Mouse (Mus musculus): ENCODE results near the gene Atxn7. TPM values are rescaled to one million over a fixed set of nuclear protein-coding genes. Genes with fewer than 3 reads are reported as not detected.
A peak's percentile ranks its signal among the peaks of the same experiment; 100 is the strongest.

Atxn7 gene
- polyA plus RNA-seq, 1 experiment from 2014 or later: 3.5 TPM

GRCm38 (mm10) chr14:14104930-14105318 is 143.7 kb downstream of the Atxn7 start:
- DNase-seq (ENCODE audit: low spot score): no peak

GRCm38 (mm10) chr14:14110710-14111109 is 149.5 kb downstream of the Atxn7 start:
- H3K27ac ChIP-seq (ENCODE audit: low read depth, low read length): no peak overlapping the region
- peaks cover 77% of the 10 kb centered on the region for H3K36me3 ChIP-seq (ENCODE audit: control insufficient read depth, insufficient read depth, low read length)
- H3K4me1 ChIP-seq (ENCODE audit: control insufficient read depth, insufficient read depth, low read length): no peaks in the 10 kb centered on the region
- H3K9me3 ChIP-seq (replicated peaks; ENCODE audit: control insufficient read depth, low read length): no peaks in the 10 kb centered on the region
- DNase-seq (ENCODE audit: low spot score) (no peak), ATAC-seq (no peak)
- H3K4me2 ChIP-seq (ENCODE audit: low read length): no peak overlapping the region
- no peak overlapping the region for H3K4me3 ChIP-seq (ENCODE audit: low read depth, low read length)
- no peak overlapping the region for H3K9ac ChIP-seq (ENCODE audit: low read length)
- H3K27me3 ChIP-seq (replicated peaks; ENCODE audit: control insufficient read depth, insufficient read depth, low read length): no peaks in the 10 kb centered on the region
- WGBS: 76% methylated on average over 4 of the region's 4 CpGs

More at GRCm38 (mm10) chr14:14104930-14105318, 143.7 kb downstream of the Atxn7 start:
- peaks cover 49% of the 10 kb centered on the region for H3K36me3 ChIP-seq (ENCODE audit: control insufficient read depth, insufficient read depth, low read length)
- no peak overlapping the region for H3K4me2 ChIP-seq (ENCODE audit: low read length)
- H3K27me3 ChIP-seq (replicated peaks; ENCODE audit: control insufficient read depth, insufficient read depth, low read length): no peaks in the 10 kb centered on the region
- no peaks in the 10 kb centered on the region for H3K9me3 ChIP-seq (replicated peaks; ENCODE audit: control insufficient read depth, low read length)
- whole genome bisulfite sequencing: 63% methylated on average over 2 of the region's 2 CpGs
- H3K9ac ChIP-seq (ENCODE audit: low read length): no peak overlapping the region
- no peak overlapping the region for H3K27ac ChIP-seq (ENCODE audit: low read depth, low read length)
- peak; percentile 61; the same call in 1 of the 2 replicates for ATAC-seq
- H3K4me1 ChIP-seq (ENCODE audit: control insufficient read depth, insufficient read depth, low read length): no peaks in the 10 kb centered on the region
- H3K4me3 ChIP-seq (ENCODE audit: low read depth, low read length): no peak overlapping the region

GRCm38 (mm10) chr14:14120230-14121096 is 159.2 kb downstream of the Atxn7 start, which contains the start of gene Psmd6:
Gene Psmd6 (minus strand): TSS chr14:14120984.
- ATAC-seq (peak; percentile 99), DNase-seq (ENCODE audit: low spot score) (peak; percentile 93)
- Histone ChIP-seq H3K4me3 (ENCODE audit: low read depth, low read length) (peak within 1 kb of the TSS; percentile 55), H3K4me1 (ENCODE audit: control insufficient read depth, insufficient read depth, low read length) (peaks cover 11% of the 10 kb centered on the region), H3K27me3 (replicated peaks; ENCODE audit: control insufficient read depth, insufficient read depth, low read length) (no peaks in the 10 kb centered on the region), H3K9me3 (replicated peaks; ENCODE audit: control insufficient read depth, low read length) (no peaks in the 10 kb centered on the region), H3K4me2 (ENCODE audit: low read length) (peak within 1 kb of the TSS; percentile 68), H3K36me3 (ENCODE audit: control insufficient read depth, insufficient read depth, low read length) (peaks cover 33% of the 10 kb centered on the region), H3K27ac (ENCODE audit: low read depth, low read length) (peak within 1 kb of the TSS; percentile 74; the same call in 1 of the 2 replicates), H3K9ac (ENCODE audit: low read length) (peak within 1 kb of the TSS; percentile 76)
- 1% methylated on average over 68 of the region's 68 CpGs for WGBS

Other genes with a start within 250 kb of the Atxn7 start
- not detected in 2 replicates for gene Gm281, start 47.0 kb upstream of the Atxn7 start, polyA plus RNA-seq (2014; fragmentation: Nextera tagmentation; extraction: Ambion mirVana)
- 208 and 217 TPM in 2 replicates for gene Thoc7, start 412 bp downstream of the Atxn7 start, polyA plus RNA-seq (2014; fragmentation: Nextera tagmentation; extraction: Ambion mirVana)
- gene Psmd6, start 159.5 kb downstream of the Atxn7 start, polyA plus RNA-seq (2014; fragmentation: Nextera tagmentation; extraction: Ambion mirVana): 298 and 305 TPM in 2 replicates
- not detected in 2 replicates for gene Olfr720, start 225.4 kb downstream of the Atxn7 start, polyA plus RNA-seq (2014; fragmentation: Nextera tagmentation; extraction: Ambion mirVana)

Measured in forebrain, embryonic 14.5 days (tissue).